Mouse (Mus musculus) testis, postnatal 14 days (tissue): ENCODE results near the gene Kcna2.

Experiments
- DNase-seq: peaks from one replicate; pipeline ENCODE4 v3.0.0; 2021; ENCODE audit warnings: low spot score

The Kcna2 gene

DNA sequence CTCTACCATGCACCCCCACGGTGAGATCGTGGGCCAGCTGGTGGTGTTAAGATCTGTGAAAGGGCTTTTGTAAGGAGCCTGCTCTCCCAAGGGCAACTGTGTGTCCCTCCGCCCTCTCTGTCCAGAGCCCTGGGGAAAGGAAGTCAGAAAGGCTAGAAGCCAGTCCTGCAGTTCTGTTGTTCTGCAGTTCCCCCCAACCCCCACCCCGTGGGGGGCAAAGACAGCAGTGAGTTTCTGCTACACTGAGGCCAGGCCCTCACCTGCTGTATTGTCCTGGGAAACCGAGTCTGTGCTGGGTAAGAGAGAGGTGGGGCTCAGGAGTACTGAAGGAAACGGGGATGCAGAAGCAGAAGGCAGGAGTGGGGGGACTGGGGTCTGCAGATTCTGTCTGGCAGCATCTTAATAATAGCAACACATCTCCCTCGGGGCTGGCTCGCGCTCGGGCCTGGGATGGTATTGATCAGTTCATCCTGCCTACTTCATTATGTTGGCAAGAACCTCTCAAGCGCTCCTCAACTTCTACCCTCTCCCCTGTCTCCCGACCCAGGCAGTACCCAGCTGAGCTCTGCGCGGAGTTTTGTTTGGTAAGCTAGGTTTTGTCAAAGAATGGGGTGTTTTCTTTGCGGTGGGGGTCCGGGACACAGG is at the start of gene Kcna2:
Gene Kcna2, plus strand, starts transcription at position 336 of the 645 bp plus-strand sequence.
- DNase-seq: no peak

DNA sequence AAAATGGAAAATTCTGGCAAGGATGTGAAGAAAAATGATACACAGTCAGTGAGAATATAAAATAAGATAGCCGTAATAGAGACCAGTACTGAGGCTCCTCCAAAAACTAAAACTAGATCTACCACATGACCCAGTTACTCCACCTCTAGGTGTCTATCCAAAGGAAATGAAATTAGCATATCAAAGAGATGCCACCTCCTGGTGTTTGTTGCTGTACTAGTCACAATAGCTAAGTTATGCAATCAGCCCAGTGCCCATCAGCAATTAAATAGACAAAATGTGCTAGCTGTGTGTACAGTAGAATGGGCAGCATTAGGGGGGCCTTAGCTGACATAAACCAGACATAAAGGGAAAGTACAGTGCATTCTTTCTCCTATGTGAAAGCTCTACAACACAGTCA is 39.5 kb upstream of the Kcna2 start:
- DNase-seq: no peak

DNA sequence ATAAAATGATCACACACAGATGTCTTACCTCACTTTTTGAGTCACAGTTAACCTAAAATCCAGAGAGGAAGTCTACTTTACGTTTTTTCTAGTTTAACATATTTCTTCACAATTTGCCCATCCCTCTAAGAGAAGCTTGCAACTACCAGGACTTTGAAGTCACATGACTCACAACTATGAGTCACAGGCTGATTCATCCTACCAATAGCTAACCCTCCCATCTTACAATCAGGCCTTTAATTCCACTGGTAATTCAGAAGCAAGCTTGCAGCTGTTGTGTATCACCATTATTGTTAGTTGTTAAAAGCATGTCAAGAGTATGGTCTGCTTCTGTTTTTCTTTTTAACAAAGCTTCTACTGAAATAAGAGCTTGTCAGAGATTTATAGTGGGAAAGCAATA is 38.2 kb upstream of the Kcna2 start:
- DNase-seq: no peak

DNA sequence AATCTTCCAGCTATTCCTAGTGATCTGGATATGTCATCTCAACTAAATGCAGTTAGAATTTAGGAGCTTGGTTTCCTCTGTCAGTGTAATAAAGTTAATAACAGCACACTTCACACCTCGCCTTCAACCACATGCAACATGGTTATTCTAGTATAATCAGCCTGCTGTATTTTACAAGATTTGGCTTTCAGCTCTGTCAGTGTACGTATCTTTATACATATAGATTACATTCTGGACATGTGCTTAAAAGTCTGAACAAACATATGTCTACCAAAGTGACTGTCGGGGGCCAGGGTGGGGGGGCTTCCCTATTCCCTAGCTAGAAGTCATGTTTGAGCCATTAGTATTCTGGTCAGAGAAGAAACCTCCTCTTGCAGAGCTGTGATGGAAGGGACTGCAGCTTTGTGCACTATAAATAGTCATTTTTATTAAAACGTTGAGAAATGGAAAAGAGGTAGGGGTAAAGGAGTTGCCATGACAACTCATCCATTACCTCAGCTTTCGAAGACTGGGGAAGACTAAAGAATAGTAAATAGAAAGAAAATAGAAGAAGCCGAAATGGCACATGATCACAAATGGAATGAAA is 35.3 kb upstream of the Kcna2 start:
- no peak for DNase-seq

DNA sequence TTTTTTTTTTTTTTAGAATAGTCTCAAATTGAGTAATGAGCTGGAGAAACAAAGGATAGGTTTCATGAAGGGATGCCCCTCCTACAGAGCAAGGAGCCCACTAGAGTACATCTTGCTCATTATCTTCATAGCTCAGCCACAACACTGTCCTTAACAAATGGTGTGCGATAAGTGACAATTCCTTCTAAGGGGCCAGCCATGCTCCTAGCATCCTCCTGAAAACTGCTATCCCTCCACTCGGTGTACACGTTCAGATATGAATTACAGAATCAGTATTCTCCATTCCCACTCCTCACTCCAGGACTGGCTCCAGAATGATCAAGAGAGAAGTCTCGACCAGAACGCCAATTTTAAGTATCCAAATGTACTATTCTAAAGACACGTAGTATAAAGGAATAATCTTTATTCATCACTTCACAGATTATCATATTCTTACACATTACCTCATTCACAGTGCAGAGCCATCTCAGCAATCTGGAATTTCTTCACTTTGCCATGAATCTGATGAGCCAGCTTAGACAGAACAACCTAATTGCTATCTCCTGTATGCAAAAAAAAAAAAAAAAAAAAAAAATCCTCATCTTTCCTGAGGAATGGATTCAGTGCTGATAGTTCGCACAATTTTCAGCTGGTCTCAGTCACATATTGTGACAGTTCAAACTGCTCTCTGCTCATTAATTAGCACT is 34.6 kb upstream of the Kcna2 start:
- DNase-seq: no peak

DNA sequence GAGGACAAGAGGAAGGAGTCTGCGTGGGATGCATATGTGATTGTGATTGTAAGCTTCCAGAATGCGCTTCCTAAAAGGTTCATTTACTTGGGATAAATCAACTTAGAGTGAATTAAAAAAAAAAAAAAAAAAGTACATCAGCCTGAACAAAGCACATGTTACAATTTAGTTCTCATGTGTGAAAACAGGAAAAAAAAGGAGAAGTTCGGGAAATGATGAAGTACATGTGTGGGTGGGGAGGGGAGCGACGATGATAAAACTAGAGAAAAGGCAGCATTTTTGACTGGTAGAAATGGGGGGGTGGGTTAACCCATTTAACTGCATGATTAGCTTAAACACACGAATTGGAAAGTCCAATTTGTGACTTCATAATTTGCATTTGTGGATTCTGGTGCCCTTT is 33.7 kb upstream of the Kcna2 start:
- DNase-seq: no peak

DNA sequence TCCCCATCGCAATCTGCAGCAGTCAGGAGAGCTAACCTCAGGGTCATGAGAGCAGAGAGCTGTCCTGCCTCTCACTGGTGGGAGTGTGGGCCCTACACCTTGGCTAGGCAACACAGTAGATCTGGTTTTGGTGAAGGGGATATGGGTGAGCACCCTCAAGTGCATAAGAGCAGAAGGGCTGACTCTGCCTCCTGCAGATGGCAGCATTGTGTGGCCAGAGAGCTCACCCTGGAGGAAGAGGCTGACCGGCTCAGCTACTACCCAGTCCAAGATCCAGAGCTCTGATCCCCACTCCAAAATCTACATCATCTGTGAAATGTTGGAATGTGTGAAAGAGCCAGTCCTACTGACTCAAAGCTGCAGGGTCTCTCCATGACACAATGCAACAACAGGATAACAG is 27.1 kb upstream of the Kcna2 start:
- no peak for DNase-seq

DNA sequence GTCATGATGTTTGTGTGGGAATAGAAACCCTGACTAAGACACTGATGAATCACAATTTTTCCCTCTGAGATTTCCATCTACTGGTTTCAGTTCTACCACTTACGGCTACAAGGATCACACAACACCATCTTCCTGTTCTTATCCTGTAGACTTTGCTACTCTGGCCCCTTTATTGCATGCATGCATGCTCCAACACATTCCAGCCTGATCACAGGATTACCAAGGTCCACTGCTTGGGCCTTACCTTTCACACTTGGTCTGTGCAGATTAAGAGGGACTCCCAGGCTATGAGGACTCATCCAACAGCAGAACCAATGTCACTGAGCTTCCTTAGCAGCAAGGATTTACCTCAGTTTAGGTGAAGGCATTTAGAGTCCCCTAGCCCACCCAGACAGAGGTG is 25.2 kb upstream of the Kcna2 start:
- no peak for DNase-seq

DNA sequence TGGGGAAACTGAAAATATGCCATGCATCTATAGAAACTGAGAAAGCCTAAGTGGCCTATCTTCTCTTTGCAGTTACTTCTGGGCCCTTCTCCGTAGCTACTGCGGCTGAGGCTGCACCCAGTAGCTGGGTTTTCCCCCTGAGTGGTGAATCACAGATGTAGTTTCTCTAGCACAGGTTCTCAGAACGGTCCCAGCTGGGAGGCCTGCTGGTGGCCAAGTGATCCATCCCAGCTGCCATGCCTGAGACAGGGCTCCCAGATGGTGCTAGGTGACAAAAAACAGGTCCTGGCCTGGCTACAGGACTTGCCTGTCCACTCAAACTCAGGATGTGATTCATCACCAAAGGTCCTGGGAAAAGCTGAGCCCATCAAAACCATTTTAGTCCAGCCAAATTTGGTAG is 24.3 kb upstream of the Kcna2 start:
- no peak for DNase-seq

DNA sequence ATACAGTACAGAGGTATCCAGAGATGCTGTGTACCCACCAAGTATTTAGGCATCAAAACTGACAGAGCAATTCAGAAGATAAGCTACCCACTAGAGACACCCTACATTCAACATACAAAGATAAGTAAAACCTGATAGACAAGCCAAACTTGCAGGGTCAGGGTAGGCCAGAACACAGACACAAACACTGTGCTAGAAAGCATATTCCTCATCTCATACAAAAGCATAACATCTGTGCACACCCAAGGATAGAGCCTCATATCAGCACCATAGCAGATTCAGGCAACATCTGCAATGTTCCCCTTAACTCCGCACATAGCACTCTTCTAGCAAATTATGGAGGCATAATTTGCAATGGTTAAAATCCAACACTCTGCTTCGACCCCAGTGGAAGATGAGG is 23.8 kb upstream of the Kcna2 start:
- no peak for DNase-seq

DNA sequence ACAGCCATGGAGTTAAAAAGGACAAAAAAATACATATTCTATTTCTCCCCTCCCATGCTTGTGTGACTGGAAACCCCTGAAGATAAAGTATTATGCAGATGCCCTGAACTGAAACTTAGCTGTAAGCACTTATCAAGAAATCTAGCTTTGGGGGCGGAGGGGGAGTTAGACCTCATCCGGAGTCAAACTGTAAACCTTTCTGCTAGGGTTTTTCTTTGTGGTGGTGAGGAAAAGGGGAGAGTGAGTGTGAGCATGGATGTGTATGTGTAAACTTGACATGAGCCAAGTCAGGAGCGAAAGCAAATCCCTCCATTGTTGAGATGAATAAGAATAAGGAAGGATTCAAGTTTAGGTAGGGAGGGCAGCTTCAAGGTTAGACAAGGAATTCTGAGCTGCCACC is 20.1 kb upstream of the Kcna2 start:
- no peak for DNase-seq

DNA sequence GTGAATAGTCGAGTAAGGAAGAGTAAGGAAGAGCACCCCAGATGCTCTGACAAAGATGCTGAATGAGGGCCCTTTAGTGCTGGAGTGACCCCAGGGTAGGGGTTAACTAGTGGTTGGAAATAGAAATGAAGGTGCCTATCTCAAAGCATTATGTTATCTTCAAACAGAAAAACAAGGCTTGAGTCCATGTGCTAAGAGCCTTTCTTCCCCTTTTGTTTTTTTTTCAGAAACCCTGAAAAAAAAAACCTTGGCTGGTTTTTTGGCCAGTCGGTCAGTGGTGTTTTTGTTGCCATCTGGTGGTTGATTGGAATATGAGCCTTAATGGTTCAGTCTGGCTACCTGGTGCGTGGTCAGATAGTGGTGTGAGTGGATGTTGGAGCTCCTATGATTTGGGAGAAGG is 19.7 kb upstream of the Kcna2 start:
- DNase-seq: no peak

DNA sequence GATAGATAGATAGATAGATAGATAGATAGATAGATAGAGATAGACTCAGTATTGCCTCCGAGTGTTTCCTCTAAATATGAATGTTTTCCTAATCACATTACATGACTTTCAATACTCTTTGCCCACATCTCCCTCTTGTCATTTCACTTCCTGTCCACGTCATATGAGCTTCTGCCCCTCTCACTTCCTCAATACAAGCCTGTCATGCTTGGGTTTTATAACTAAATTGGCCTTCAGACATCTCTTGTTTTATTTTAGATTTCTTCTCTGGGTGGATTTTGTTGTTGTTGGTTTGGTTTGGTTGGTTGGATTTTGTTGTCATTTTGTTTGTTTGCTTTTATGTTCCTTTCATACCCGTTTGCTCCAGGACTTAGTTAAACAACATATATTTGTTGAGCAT is 16.4 kb upstream of the Kcna2 start:
- DNase-seq: no peak

DNA sequence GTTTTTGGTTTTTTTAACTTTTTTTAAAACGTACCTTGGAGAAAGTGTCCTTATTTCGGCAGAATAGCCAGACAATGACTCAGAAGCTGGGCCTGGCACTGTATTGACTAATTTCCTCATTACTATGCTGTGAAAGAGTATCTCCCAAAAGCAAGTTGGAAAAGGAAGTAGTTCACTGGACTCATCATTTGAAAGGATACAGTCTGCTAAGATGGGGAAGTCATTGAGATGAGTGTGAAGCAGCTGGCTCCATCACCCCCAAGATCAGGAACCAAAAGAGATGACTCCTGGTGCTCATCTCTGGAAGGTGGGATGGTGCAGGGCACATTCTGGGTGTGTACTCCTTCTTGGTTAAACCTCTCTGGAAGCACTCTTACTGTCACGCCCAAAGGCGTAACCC is 13.5 kb upstream of the Kcna2 start:
- no peak for DNase-seq

DNA sequence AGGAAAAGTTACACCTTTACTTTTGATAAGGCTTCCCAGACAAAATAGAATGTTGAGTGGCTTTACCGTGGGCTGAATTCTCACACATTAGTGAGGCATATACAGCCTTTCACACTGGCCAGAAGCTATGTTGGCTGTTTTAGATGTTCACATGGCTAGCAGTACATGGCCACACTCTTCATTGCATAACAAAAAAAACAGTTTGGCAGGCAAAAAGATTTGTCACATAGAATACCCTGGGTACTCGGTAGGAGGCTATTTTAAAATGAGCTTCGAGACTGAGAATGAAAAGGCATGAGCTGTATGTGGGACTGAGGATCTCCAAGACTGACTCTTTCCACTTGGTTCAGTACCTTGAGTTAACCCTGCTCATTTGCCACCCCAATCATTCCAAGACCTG is 12.1 kb upstream of the Kcna2 start:
- DNase-seq: no peak

DNA sequence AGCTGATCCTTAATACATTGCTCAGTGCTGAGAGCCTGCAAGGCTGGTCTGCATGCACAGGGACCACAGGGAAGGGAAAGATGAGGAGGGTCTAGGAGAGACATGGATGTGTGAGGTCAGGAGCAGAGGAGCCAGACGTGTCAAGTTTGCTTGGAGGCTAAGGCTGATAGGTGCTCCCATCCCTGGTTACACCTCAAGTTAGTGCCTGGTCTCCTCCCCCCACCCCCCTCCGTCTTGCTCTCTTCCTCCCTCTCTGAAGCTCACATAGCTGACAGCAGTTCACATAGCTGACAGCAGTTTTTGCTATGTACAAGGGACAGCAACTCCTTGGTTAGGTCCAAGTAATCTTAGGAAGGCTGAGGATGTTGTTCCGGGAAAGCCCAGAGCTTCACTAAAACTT is 11.5 kb upstream of the Kcna2 start:
- no peak for DNase-seq

DNA sequence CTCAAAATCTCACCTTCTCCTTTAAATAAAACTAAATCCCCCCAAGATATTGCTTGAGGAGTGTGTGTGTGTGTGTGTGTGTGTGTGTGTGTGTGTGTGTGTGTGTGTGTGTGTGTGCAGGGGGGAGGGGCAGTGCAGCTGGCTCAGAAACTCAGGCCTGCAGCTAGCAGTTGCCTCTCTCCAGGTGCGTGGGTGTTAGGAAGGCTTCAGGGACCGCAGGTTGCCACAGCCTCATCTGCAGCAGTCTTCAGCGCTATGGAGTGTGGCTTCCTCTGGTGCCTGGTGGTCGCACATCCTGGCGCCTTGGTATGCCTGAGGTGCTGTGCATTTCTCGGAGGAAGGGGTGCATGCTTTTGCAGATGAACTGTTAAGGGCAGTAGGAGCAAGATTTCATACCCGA is 10.9 kb upstream of the Kcna2 start:
- no peak for DNase-seq

DNA sequence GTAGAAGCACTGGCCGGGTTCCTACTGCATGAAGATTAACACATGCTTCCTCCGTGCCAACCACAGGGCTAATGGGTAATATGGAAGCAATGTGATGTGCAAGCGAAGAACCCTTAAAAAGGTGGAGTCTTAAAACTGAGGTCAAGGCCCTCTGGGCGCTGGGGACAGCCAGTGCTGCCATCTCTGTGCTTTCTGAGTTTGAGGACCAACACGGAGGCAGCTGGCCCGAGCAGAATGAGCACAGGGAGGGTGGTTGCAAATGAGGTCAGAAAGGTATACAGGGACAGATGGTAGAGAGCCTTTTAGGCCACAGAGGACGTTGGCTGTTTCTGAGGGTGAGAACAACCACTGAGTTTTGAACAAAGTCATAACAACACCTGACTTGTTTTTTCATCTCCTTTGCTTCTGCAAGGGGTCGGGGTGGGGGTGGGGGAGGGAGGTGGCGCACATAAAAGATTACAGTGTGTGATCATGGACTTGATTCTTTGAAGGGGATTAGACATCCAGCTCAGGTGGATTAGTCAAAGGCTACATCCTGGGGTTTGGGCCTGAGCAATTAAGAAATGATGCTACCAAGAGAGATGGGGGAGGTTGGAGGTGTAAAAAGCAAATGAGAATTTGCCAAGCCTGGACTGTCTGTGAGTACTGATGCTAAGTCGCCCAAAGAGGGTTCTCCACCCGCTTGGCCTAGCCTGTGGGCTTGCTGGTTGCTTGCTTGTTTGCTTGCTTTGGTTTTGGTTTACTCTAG is 10.4 kb upstream of the Kcna2 start:
- DNase-seq: no peak

DNA sequence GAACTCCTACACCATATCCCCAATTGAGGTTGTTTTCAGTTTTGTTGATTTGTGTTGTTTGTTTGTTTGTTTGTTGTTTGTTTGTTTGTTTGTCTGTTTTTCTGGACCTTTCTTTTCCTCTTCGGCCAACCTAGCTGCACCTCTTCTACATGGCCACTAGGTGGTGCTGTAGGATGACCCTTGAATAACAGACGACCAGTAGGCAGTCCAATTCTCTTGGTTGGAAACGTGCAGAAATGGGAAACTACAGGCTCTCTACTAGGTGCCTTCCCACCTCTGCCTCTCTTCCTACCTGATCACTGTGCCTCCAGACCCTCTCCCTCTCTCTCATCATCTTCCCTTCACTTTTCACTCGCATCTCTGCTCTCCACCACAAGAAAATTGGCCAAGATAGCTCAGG is 6.9 kb upstream of the Kcna2 start:
- DNase-seq: peak; percentile 15

DNA sequence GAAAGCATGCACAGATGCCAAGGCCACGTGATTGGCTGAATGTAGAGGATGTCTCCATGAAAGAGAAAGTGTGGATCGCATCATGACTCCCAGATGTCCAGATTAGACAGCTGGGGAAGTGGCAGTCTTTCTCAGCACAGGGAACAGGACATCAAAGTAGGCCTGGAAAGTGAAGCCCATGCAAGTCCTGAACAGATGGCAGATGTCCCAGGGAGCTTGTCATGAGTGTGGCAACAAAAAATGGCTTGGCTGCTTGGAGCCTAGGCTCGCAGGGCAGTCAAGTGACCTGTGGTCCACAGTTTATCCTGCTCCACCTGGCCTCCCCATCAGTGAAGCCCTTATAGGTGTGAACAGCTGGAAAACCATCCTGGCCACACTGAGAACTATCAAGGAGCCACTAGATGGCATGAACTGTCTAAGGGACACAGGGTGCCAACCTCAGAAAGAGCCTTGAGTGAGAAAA is 4.6 kb upstream of the Kcna2 start:
- no peak for DNase-seq

DNA sequence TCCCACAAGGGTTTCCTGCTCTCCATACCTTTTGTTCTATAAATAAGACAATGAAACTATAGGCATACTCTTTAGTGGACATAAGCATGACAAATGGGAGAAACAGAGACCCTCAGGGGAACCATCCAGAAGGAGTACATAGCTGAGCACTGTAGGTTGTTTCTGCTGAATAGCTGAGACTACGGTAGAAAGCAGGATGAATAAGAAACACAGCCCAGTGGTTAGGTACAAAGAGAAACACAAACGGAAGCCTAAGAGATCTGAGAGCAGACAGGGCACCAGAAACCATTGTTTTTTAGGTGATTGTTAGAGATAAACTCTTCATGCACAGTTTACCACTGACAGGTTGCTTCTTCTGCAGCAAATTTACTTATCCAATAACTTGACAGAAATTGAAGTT is 1.1 kb upstream of the Kcna2 start:
- no peak for DNase-seq

DNA sequence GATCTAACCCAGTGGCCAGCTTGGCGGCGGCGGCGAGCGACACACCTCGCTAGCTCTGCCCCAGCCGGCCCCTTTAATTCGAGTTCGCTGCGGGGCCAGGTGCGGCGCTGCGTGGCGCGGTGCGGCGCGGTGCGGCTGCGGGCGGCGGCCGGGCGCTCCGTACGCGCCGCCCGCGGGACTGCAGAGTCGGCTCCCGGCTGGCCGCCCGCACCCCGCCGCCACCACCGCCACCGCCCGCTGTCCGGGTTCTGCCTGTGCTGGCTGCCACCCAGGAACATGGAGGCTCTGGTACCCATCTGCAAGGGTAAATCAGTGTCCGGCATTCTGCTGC is 475 bp downstream of the Kcna2 start:
- DNase-seq: no peak
